Mouse (Mus musculus) limb, embryonic 13.5 days (tissue): ENCODE data around the gene Dock10. TPM values are rescaled to one million over a fixed set of nuclear protein-coding genes. Genes with fewer than 3 reads are reported as not detected.

Experiments
- ATAC-seq: fragments of 200-750 bp; cut with Nextera tagmentation; 2 replicates; pipeline ENCODE4 v1.8.0; 2017; ENCODE audit warnings: low read depth, moderate number of reproducible peaks, moderate TSS enrichment; ENCODE audit not compliant: low FRiP score
- H3K27ac ChIP-seq: fragments of 300-500 bp; sonication (generic); 2 replicates; pipeline ENCODE4 v1.5.1; 2015; ENCODE audit warnings: inconsistent platforms, mild to moderate bottlenecking, moderate library complexity
- H3K27me3 ChIP-seq: fragments of 300-500 bp; sonication (generic); 2 replicates; pipeline ENCODE4 v1.6.1; 2015; ENCODE audit warnings: mild to moderate bottlenecking, inconsistent platforms
- H3K36me3 ChIP-seq: fragments of 300-500 bp; sonication (generic); 2 replicates; pipeline ENCODE4 v1.6.1; 2015; ENCODE audit warnings: inconsistent platforms, mild to moderate bottlenecking, moderate library complexity
- H3K4me1 ChIP-seq: fragments of 300-500 bp; sonication (generic); 2 replicates; pipeline ENCODE4 v1.6.1; 2015; ENCODE audit warnings: inconsistent platforms
- H3K4me2 ChIP-seq: fragments of 300-500 bp; sonication (generic); replicated peaks from 2 replicates; pipeline ENCODE4 v1.6.1; 2015; ENCODE audit warnings: inconsistent platforms, mild to moderate bottlenecking, moderate library complexity
- H3K4me3 ChIP-seq: fragments of 300-500 bp; sonication (generic); 2 replicates; pipeline ENCODE4 v1.5.1; 2015; ENCODE audit warnings: moderate library complexity, mild to moderate bottlenecking, inconsistent platforms
- H3K9ac ChIP-seq: fragments of 300-500 bp; sonication (generic); 2 replicates; pipeline ENCODE4 v1.6.1; 2015; ENCODE audit warnings: mild to moderate bottlenecking, inconsistent platforms
- H3K9me3 ChIP-seq: fragments of 300-500 bp; sonication (generic); 2 replicates; pipeline ENCODE4 v1.6.1; 2016; ENCODE audit warnings: inconsistent platforms
- WGBS: fragments of 180-500 bp; shearing (Covaris S2); methylation state at CpG from one replicate; pipeline ENCODE4 v1.1.7; 2015; 5-methylcytosine and 5-hydroxymethylcytosine counted together
- polyA plus RNA-seq: library from polyadenylated mRNA; unstranded; fragments of >200 nt; fragmentation: Nextera tagmentation; extraction: Ambion mirVana; gene quantifications from 2 replicates; pipeline ENCODE4 v1.2.1, GENCODE M21; 2015

Gene Dock10
- polyA plus RNA-seq, 1 experiment from 2014 or later = 4.4 TPM

GRCm38 (mm10) chr1:80622646-80623045 is 135.7 kb downstream of the Dock10 start:
- Histone ChIP-seq H3K27ac (no peak overlapping the region), H3K9ac (no peak overlapping the region), H3K9me3 (no peaks in the 10 kb centered on the region), H3K4me3 (no peak overlapping the region), H3K27me3 (no peaks in the 10 kb centered on the region), H3K36me3 (no peaks in the 10 kb centered on the region), H3K4me2 (no peak overlapping the region), H3K4me1 (no peaks in the 10 kb centered on the region)
- 89% methylated on average over 1 of the region's 1 CpGs for WGBS
- ATAC-seq = no peak

GRCm38 (mm10) chr1:80619100-80619499 is 139.2 kb downstream of the Dock10 start:
- H3K9me3 ChIP-seq = no peaks in the 10 kb centered on the region
- no peak overlapping the region for H3K4me2 ChIP-seq
- no peak for ATAC-seq
- no peaks in the 10 kb centered on the region for H3K36me3 ChIP-seq
- H3K4me3 ChIP-seq = no peak overlapping the region
- H3K27ac ChIP-seq = no peak overlapping the region
- 67% methylated on average over 2 of the region's 2 CpGs for WGBS
- no peaks in the 10 kb centered on the region for H3K27me3 ChIP-seq
- H3K9ac ChIP-seq = no peak overlapping the region
- H3K4me1 ChIP-seq = no peaks in the 10 kb centered on the region

GRCm38 (mm10) chr1:80616671-80617070 is 141.7 kb downstream of the Dock10 start:
- H3K9me3 ChIP-seq = no peaks in the 10 kb centered on the region
- H3K36me3 ChIP-seq = no peaks in the 10 kb centered on the region
- H3K4me1 ChIP-seq = no peaks in the 10 kb centered on the region
- no peaks in the 10 kb centered on the region for H3K27me3 ChIP-seq
- WGBS = 86% methylated on average over 5 of the region's 5 CpGs
- no peak for ATAC-seq
- H3K4me3 ChIP-seq = no peak overlapping the region
- no peak overlapping the region for H3K9ac ChIP-seq
- H3K4me2 ChIP-seq = no peak overlapping the region
- H3K27ac ChIP-seq = no peak overlapping the region

- 95% methylated on average over 5 of the region's 5 CpGs for WGBS
- H3K9me3 ChIP-seq = no peaks in the 10 kb centered on the region
- no peaks in the 10 kb centered on the region for H3K4me1 ChIP-seq
- no peak overlapping the region for H3K27ac ChIP-seq
- no peaks in the 10 kb centered on the region for H3K27me3 ChIP-seq
- H3K9ac ChIP-seq = no peak overlapping the region
- no peak overlapping the region for H3K4me2 ChIP-seq
- no peak for ATAC-seq
- H3K36me3 ChIP-seq = no peaks in the 10 kb centered on the region
- H3K4me3 ChIP-seq = no peak overlapping the region
Observed at GRCm38 (mm10) chr1:80614750-80615149, 143.6 kb downstream of the Dock10 start.

GRCm38 (mm10) chr1:80613395-80614011 is 144.8 kb downstream of the Dock10 start:
- no peak for ATAC-seq
- Histone ChIP-seq H3K4me1 (no peaks in the 10 kb centered on the region), H3K27ac (no peak overlapping the region), H3K4me2 (no peak overlapping the region), H3K27me3 (no peaks in the 10 kb centered on the region), H3K9me3 (no peaks in the 10 kb centered on the region), H3K9ac (no peak overlapping the region), H3K36me3 (no peaks in the 10 kb centered on the region), H3K4me3 (no peak overlapping the region)
- 86% methylated on average over 4 of the region's 4 CpGs for WGBS

- no peak for ATAC-seq
- WGBS = 84% methylated on average over 4 of the region's 4 CpGs
- no peak overlapping the region for H3K27ac ChIP-seq
- no peaks in the 10 kb centered on the region for H3K9me3 ChIP-seq
- no peak overlapping the region for H3K4me2 ChIP-seq
- H3K9ac ChIP-seq = no peak overlapping the region
- H3K27me3 ChIP-seq = no peaks in the 10 kb centered on the region
- no peaks in the 10 kb centered on the region for H3K4me1 ChIP-seq
- no peaks in the 10 kb centered on the region for H3K36me3 ChIP-seq
- H3K4me3 ChIP-seq = no peak overlapping the region
Observed at GRCm38 (mm10) chr1:80607546-80607945, 150.8 kb downstream of the Dock10 start.

- no peak for ATAC-seq
- H3K9ac ChIP-seq = no peak overlapping the region
- no peaks in the 10 kb centered on the region for H3K9me3 ChIP-seq
- WGBS = 48% methylated on average over 8 of the region's 8 CpGs
- no peak overlapping the region for H3K27ac ChIP-seq
- no peaks in the 10 kb centered on the region for H3K36me3 ChIP-seq
- H3K27me3 ChIP-seq = no peaks in the 10 kb centered on the region
- H3K4me2 ChIP-seq = no peak overlapping the region
- H3K4me1 ChIP-seq = no peaks in the 10 kb centered on the region
- H3K4me3 ChIP-seq = no peak overlapping the region
Observed at GRCm38 (mm10) chr1:80606131-80606754, 152.1 kb downstream of the Dock10 start.

GRCm38 (mm10) chr1:80604332-80604731 is 154.0 kb downstream of the Dock10 start:
- H3K9ac ChIP-seq = no peak overlapping the region
- no peaks in the 10 kb centered on the region for H3K27me3 ChIP-seq
- WGBS = 68% methylated on average over 2 of the region's 2 CpGs
- H3K4me1 ChIP-seq = no peaks in the 10 kb centered on the region
- no peak overlapping the region for H3K4me2 ChIP-seq
- no peak overlapping the region for H3K4me3 ChIP-seq
- H3K9me3 ChIP-seq = no peaks in the 10 kb centered on the region
- no peaks in the 10 kb centered on the region for H3K36me3 ChIP-seq
- H3K27ac ChIP-seq = no peak overlapping the region
- no peak for ATAC-seq

- Histone ChIP-seq H3K36me3 (no peaks in the 10 kb centered on the region), H3K4me1 (no peaks in the 10 kb centered on the region), H3K4me2 (no peak overlapping the region), H3K4me3 (no peak overlapping the region), H3K9me3 (no peaks in the 10 kb centered on the region), H3K27me3 (no peaks in the 10 kb centered on the region), H3K27ac (no peak overlapping the region), H3K9ac (no peak overlapping the region)
- 86% methylated on average over 2 of the region's 2 CpGs for WGBS
- no peak for ATAC-seq
Observed at GRCm38 (mm10) chr1:80603081-80603480, 155.2 kb downstream of the Dock10 start.

GRCm38 (mm10) chr1:80583281-80583680 is 175.0 kb downstream of the Dock10 start:
- H3K27ac ChIP-seq = no peak overlapping the region
- no peak overlapping the region for H3K4me3 ChIP-seq
- H3K9ac ChIP-seq = no peak overlapping the region
- H3K4me1 ChIP-seq = peaks cover 5% of the 10 kb centered on the region; the same call in 1 of the 2 replicates
- 80% methylated on average over 5 of the region's 5 CpGs for WGBS
- no peaks in the 10 kb centered on the region for H3K36me3 ChIP-seq
- no peaks in the 10 kb centered on the region for H3K9me3 ChIP-seq
- H3K27me3 ChIP-seq = no peaks in the 10 kb centered on the region
- no peak for ATAC-seq
- H3K4me2 ChIP-seq = no peak overlapping the region

GRCm38 (mm10) chr1:80582186-80582585 is 176.1 kb downstream of the Dock10 start:
- no peaks in the 10 kb centered on the region for H3K27me3 ChIP-seq
- peaks cover 5% of the 10 kb centered on the region; the same call in 1 of the 2 replicates for H3K4me1 ChIP-seq
- no peak overlapping the region for H3K4me3 ChIP-seq
- H3K36me3 ChIP-seq = no peaks in the 10 kb centered on the region
- H3K9me3 ChIP-seq = no peaks in the 10 kb centered on the region
- ATAC-seq = no peak
- H3K27ac ChIP-seq = no peak overlapping the region
- WGBS = 82% methylated on average over 3 of the region's 3 CpGs
- H3K4me2 ChIP-seq = no peak overlapping the region
- H3K9ac ChIP-seq = no peak overlapping the region

GRCm38 (mm10) chr1:80576898-80577297 is 181.4 kb downstream of the Dock10 start:
- Histone ChIP-seq H3K4me2 (no peak overlapping the region), H3K36me3 (no peaks in the 10 kb centered on the region), H3K27ac (no peak overlapping the region), H3K4me3 (no peak overlapping the region), H3K9me3 (no peaks in the 10 kb centered on the region), H3K4me1 (no peaks in the 10 kb centered on the region), H3K9ac (no peak overlapping the region), H3K27me3 (no peaks in the 10 kb centered on the region)
- ATAC-seq = no peak
- WGBS = 74% methylated on average over 2 of the region's 2 CpGs

GRCm38 (mm10) chr1:80556446-80556845 is 201.9 kb downstream of the Dock10 start:
- Histone ChIP-seq H3K4me1 (no peaks in the 10 kb centered on the region), H3K9ac (no peak overlapping the region), H3K4me3 (no peak overlapping the region), H3K27ac (no peak overlapping the region), H3K9me3 (no peaks in the 10 kb centered on the region), H3K4me2 (no peak overlapping the region), H3K27me3 (no peaks in the 10 kb centered on the region), H3K36me3 (peaks cover 7% of the 10 kb centered on the region)
- no peak for ATAC-seq
- WGBS = 100% methylated on average over 1 of the region's 1 CpGs
